Mouse (Mus musculus) ES-E14 (cell line): ENCODE data around the gene Nek7. TPM values are rescaled to one million over a fixed set of nuclear protein-coding genes. Genes with fewer than 3 reads are reported as not detected.

Experiments used
- DNase-seq: peaks from one replicate; pipeline ENCODE4 v3.0.0-alpha.2; 2013; ENCODE audit warnings: low read depth, low spot score
- H3K27ac ChIP-seq: 2 replicates; pipeline ENCODE4 v1.5.1; 2012; ENCODE audit warnings: low read depth, mild to moderate bottlenecking, low read length, moderate library complexity, mixed read lengths; ENCODE audit not compliant: poor library complexity, insufficient read depth, severe bottlenecking
- H3K36me3 ChIP-seq: 2 replicates; pipeline ENCODE4 v1.6.1; 2012; ENCODE audit warnings: mild to moderate bottlenecking, low read length, moderate library complexity, mixed read lengths; ENCODE audit not compliant: control insufficient read depth, poor library complexity, insufficient read depth, severe bottlenecking
- H3K4me1 ChIP-seq, 2 experiments: fragments of 150-350 bp in 1 of 2; sonication (generic) in 1 of 2; 2 replicates each; pipeline ENCODE4 v1.6.1; 2012; ENCODE audit warnings: low read length in 2 of 2, mild to moderate bottlenecking in 1 of 2, mixed read lengths in 1 of 2; ENCODE audit not compliant: control insufficient read depth in 2 of 2, insufficient read depth in 2 of 2, poor library complexity in 1 of 2
- H3K4me3 ChIP-seq, 2 experiments: fragments of 150-350 bp in 1 of 2; sonication (generic) in 1 of 2; 2 replicates each; pipeline ENCODE4 v1.5.1; 2012; ENCODE audit warnings: low read length in 2 of 2, low read depth in 1 of 2, mild to moderate bottlenecking in 1 of 2, mixed read lengths in 1 of 2; ENCODE audit not compliant: insufficient read depth in 1 of 2, poor library complexity in 1 of 2, severe bottlenecking in 1 of 2
- H3K9ac ChIP-seq: 2 replicates; pipeline ENCODE4 v1.6.1; 2012; ENCODE audit warnings: low read depth, mild to moderate bottlenecking, low read length, mixed read lengths; ENCODE audit not compliant: poor library complexity, insufficient read depth, severe bottlenecking
- H3K9me3 ChIP-seq: fragments of 150-350 bp; sonication (generic); 2 replicates; pipeline ENCODE4 v1.6.1; 2012; ENCODE audit warnings: low read depth, mild to moderate bottlenecking, low read length; ENCODE audit not compliant: control insufficient read depth, insufficient read depth
- CHD2 ChIP-seq: IDR thresholded peaks from 2 replicates; pipeline ENCODE4 v1.6.1; 2014; ENCODE audit warnings: mild to moderate bottlenecking, low read depth, low read length, inconsistent platforms
- HCFC1 ChIP-seq: IDR thresholded peaks from 2 replicates; pipeline ENCODE4 v1.6.1; 2012; ENCODE audit warnings: low read length, inconsistent platforms, borderline replicate concordance; ENCODE audit not compliant: insufficient read depth
- MAFK ChIP-seq: IDR thresholded peaks from 2 replicates; pipeline ENCODE4 v1.6.1; 2014; ENCODE audit warnings: mild to moderate bottlenecking, low read depth, low read length, inconsistent platforms; ENCODE audit not compliant: insufficient read depth
- ZC3H11A ChIP-seq: IDR thresholded peaks from 2 replicates; pipeline ENCODE4 v1.6.1; 2012; ENCODE audit warnings: low read depth, mild to moderate bottlenecking, inconsistent platforms, low read length, borderline replicate concordance
- ZNF384 ChIP-seq: IDR thresholded peaks from 2 replicates; pipeline ENCODE4 v1.6.1; 2012; ENCODE audit warnings: low read depth, low read length, inconsistent platforms
- in situ Hi-C, 2 experiments: fragments of 600-800 bp; cut with MboI; formaldehyde crosslinking; loops; one replicate each; pipeline ENCODE4 v1.15.1; 2025; ENCODE audit warnings: low sequenced_read_pairs in 2 of 2, inconsistent platforms in 1 of 2; ENCODE audit not compliant: unreplicated experiment in 2 of 2
- total RNA-seq: library from RNA; depleted of rRNA; stranded (reverse); fragments of 300-350 nt; gene quantifications from 2 replicates; pipeline ENCODE4 v1.2.3, GENCODE M21; 2012

The Nek7 gene
- total RNA-seq, 1 experiment = 13.3 TPM

GRCm38 (mm10) chr1:138584423-138585013 lies 35.4 kb downstream of the Nek7 start:
- 0 out of 4 replicates have a peak, but pooled peaks cover 0 to 1% of the 10 kb centered on the region in 2 experiments for H3K4me1 ChIP-seq
- H3K27ac ChIP-seq = no peak overlapping the region
- TF ChIP-seq ZNF384 (no peak), ZC3H11A (no peak), MAFK (no peak), CHD2 (no peak), HCFC1 (no peak)
- no peaks in the 10 kb centered on the region for H3K9me3 ChIP-seq
- no peak overlapping the region for H3K9ac ChIP-seq
- H3K36me3 ChIP-seq = no peaks in the 10 kb centered on the region
- no peak for DNase-seq
- in situ Hi-C loops = no loop called here
- H3K4me3 ChIP-seq = no peak overlapping the region

- no peak for DNase-seq
- H3K36me3 ChIP-seq = no peaks in the 10 kb centered on the region
- no peaks in the 10 kb centered on the region for H3K9me3 ChIP-seq
- no peak overlapping the region for H3K4me3 ChIP-seq
- in situ Hi-C loops = no loop called here
- 0 out of 4 replicates have a peak, but pooled peaks cover 0 to 1% of the 10 kb centered on the region in 2 experiments for H3K4me1 ChIP-seq
- H3K9ac ChIP-seq = no peak overlapping the region
- TF ChIP-seq ZNF384 = no peak
- no peak for TF ChIP-seq HCFC1
- no peak for TF ChIP-seq CHD2
- TF ChIP-seq ZC3H11A = no peak
- TF ChIP-seq MAFK = no peak
- no peak overlapping the region for H3K27ac ChIP-seq
Observed at GRCm38 (mm10) chr1:138582225-138582624, 37.7 kb downstream of the Nek7 start.

DNA sequence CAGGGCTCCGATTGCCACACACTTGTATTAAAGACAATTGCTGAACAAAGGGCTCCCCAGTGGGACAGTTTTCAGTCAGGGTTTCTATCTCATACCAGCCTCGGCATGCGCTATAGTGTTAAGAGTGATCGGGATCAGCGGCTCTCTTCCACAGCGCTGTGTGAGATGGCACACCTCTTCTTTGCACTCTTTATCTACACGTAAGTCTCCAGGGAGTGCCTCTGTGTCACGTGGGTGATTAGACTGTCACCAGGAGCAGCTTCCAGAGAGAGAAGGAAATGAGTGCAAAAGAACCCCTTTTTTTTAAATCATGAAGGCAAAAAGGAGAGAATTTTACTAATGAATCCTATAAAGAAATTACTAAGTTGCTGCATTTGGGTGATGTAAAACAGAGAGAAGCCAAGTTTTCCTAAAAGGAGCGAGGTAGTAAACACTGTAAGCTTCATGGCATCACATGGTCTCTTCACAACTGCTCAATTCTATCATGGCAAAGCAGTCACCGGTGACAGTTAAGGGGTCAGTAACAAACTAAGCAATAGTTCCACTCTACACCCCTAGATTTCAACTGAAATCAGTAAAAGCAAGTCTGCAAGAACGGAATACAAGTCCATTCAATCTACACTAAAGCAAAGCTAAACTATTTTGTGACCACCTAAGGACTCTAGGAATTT lies 40.0 kb downstream of the Nek7 start:
- Histone ChIP-seq H3K4me3 (no peak overlapping the region), H3K9me3 (no peaks in the 10 kb centered on the region), H3K4me1 (0 out of 4 replicates have a peak, but pooled peaks cover 0 to 1% of the 10 kb centered on the region in 2 experiments), H3K36me3 (no peaks in the 10 kb centered on the region), H3K9ac (no peak overlapping the region), H3K27ac (no peak overlapping the region)
- in situ Hi-C loops = no loop called here
- TF ChIP-seq CHD2 = no peak
- TF ChIP-seq ZNF384 = no peak
- TF ChIP-seq ZC3H11A = no peak
- TF ChIP-seq HCFC1 = no peak
- no peak for TF ChIP-seq MAFK
- no peak for DNase-seq

GRCm38 (mm10) chr1:138579207-138579606 lies 40.7 kb downstream of the Nek7 start:
- Histone ChIP-seq H3K4me3 (no peak overlapping the region), H3K36me3 (no peaks in the 10 kb centered on the region), H3K4me1 (0 out of 4 replicates have a peak, but pooled peaks cover 0 to 1% of the 10 kb centered on the region in 2 experiments), H3K9me3 (no peaks in the 10 kb centered on the region), H3K27ac (no peak overlapping the region), H3K9ac (no peak overlapping the region)
- TF ChIP-seq CHD2 (no peak), ZC3H11A (no peak), MAFK (no peak), HCFC1 (no peak), ZNF384 (no peak)
- in situ Hi-C loops = no loop called here
- no peak for DNase-seq
